Comparison of ENCODE assay signal across 9 mouse cellular contexts in genomic region chr15:79952504-79953231, GRCm38 (mm10). TPM values are rescaled to one million over a fixed set of nuclear protein-coding genes. Genes with fewer than 3 reads are reported as not detected.
DNase-seq lines count a peak whose midpoint lies in the region; ATAC-seq lines count a peak whose summit lies in the region.
"Had no signal": no experiment of that assay in that cellular context is flagged by ENCODE, and none has a peak within 500 bp of the region (broad histone marks: within the 10 kb centered on the region; RNA-seq: fewer than 3 reads in every experiment).

No protein-coding gene starts in this region.

- H3K9me3 ChIP-seq in embryonic facial prominence, embryonic 13.5 days = no peaks in the 10 kb centered on the region
- no peaks in the 10 kb centered on the region for H3K9me3 ChIP-seq in kidney, embryonic 15.5 days (replicated peaks)
- H3K9me3 ChIP-seq in neural tube, embryonic 15.5 days (replicated peaks) = no peaks in the 10 kb centered on the region

- H3K4me1 ChIP-seq in embryonic facial prominence, embryonic 13.5 days = peaks cover 40% of the 10 kb centered on the region
- H3K4me1 ChIP-seq in kidney, embryonic 15.5 days = peaks cover 43% of the 10 kb centered on the region
- peaks cover 33% of the 10 kb centered on the region for H3K4me1 ChIP-seq in neural tube, embryonic 15.5 days

- 43% methylated on average over 11 of the region's 11 CpGs for WGBS in embryonic facial prominence, embryonic 13.5 days
- 46% methylated on average over 11 of the region's 11 CpGs for WGBS in kidney, embryonic 15.5 days
- 48% methylated on average over 11 of the region's 11 CpGs for WGBS in neural tube, embryonic 15.5 days

- H3K36me3 ChIP-seq in embryonic facial prominence, embryonic 13.5 days = no peaks in the 10 kb centered on the region
- no peaks in the 10 kb centered on the region for H3K36me3 ChIP-seq in kidney, embryonic 15.5 days
- no peaks in the 10 kb centered on the region for H3K36me3 ChIP-seq in neural tube, embryonic 15.5 days

- H3K27me3 ChIP-seq in embryonic facial prominence, embryonic 13.5 days = no peaks in the 10 kb centered on the region
- H3K27me3 ChIP-seq in kidney, embryonic 15.5 days = 0 out of 2 replicates have a peak, but pooled peaks cover 3% of the 10 kb centered on the region
- no peaks in the 10 kb centered on the region for H3K27me3 ChIP-seq in neural tube, embryonic 15.5 days (replicated peaks)

- no peak overlapping the region for H3K4me2 ChIP-seq in embryonic facial prominence, embryonic 13.5 days
- 0 out of 2 replicates have a peak overlapping the region, but pooled peaks have one; percentile 73 for H3K4me2 ChIP-seq in kidney, embryonic 15.5 days
- H3K4me2 ChIP-seq in neural tube, embryonic 15.5 days = no peak overlapping the region

- H3K4me3 ChIP-seq in embryonic facial prominence, embryonic 13.5 days = no peak overlapping the region
- H3K4me3 ChIP-seq in kidney, embryonic 15.5 days (replicated peaks) = no peak overlapping the region
- no peak overlapping the region for H3K4me3 ChIP-seq in neural tube, embryonic 15.5 days (replicated peaks)

- 0 out of 2 replicates have a peak overlapping the region, but pooled peaks have one; percentile 11 for H3K9ac ChIP-seq in embryonic facial prominence, embryonic 13.5 days
- no peak overlapping the region for H3K9ac ChIP-seq in kidney, embryonic 15.5 days
- H3K9ac ChIP-seq in neural tube, embryonic 15.5 days (replicated peaks) = no peak overlapping the region

- peak; percentile 83 for DNase-seq in kidney, adult 11 months
- no peak for DNase-seq in kidney, adult 18-20 months
- no peak for DNase-seq in layer of hippocampus, postnatal 14 days (ENCODE audit: low spot score in 2 of 2)
- no peak for DNase-seq in spleen, postnatal 10 days (ENCODE audit: low spot score in 2 of 2)
- no peak for DNase-seq in layer of hippocampus, adult 11-12 months (ENCODE audit: low spot score)

- ATAC-seq in embryonic facial prominence, embryonic 13.5 days (ENCODE audit: insufficient number of reproducible peaks, insufficient read depth, low FRiP score, low TSS enrichment, low read depth) = no peak
- ATAC-seq in kidney, embryonic 15.5 days (replicated peaks; ENCODE audit: low FRiP score) = no peak
- ATAC-seq in neural tube, embryonic 15.5 days (ENCODE audit: low FRiP score) = no peak

- 0 out of 2 replicates have a peak overlapping the region, but pooled peaks have one; percentile 33 for H3K27ac ChIP-seq in embryonic facial prominence, embryonic 13.5 days
- H3K27ac ChIP-seq in kidney, embryonic 15.5 days = peak overlapping the region; percentile 77
- 0 out of 2 replicates have a peak overlapping the region, but pooled peaks have one; percentile 28 for H3K27ac ChIP-seq in neural tube, embryonic 15.5 days (replicated peaks)
- H3K27ac ChIP-seq: macrophage had no signal

RNA-seq across cellular contexts. Expression of gene Cbx7, which starts 18.3 kb away (rescaled TPM):
- 2.5 and 2.9 TPM in 2 replicates for polyA plus RNA-seq in embryonic facial prominence, embryonic 13.5 days (2015; fragmentation: Nextera tagmentation; extraction: Ambion mirVana)
- polyA plus RNA-seq in kidney, embryonic 15.5 days (2015; fragmentation: Nextera tagmentation; extraction: Ambion mirVana) = 2.9 and 3.0 TPM in 2 replicates
- 4.1 and 4.6 TPM in 2 replicates for polyA plus RNA-seq in neural tube, embryonic 15.5 days (2015; fragmentation: Nextera tagmentation; extraction: Ambion mirVana)
- total RNA-seq in layer of hippocampus, postnatal 14 days (2021) = 10 to 100 TPM; 12.8 to 15.1 TPM
